Mouse (Mus musculus): ENCODE measurements at regions not wholly inside any gene's neighbourhood (a gene's known extent, or its start where the extent isn't known, plus 50 kb on each side); places are given as distances from the start of the nearest gene placed in this dataset.

DNA sequence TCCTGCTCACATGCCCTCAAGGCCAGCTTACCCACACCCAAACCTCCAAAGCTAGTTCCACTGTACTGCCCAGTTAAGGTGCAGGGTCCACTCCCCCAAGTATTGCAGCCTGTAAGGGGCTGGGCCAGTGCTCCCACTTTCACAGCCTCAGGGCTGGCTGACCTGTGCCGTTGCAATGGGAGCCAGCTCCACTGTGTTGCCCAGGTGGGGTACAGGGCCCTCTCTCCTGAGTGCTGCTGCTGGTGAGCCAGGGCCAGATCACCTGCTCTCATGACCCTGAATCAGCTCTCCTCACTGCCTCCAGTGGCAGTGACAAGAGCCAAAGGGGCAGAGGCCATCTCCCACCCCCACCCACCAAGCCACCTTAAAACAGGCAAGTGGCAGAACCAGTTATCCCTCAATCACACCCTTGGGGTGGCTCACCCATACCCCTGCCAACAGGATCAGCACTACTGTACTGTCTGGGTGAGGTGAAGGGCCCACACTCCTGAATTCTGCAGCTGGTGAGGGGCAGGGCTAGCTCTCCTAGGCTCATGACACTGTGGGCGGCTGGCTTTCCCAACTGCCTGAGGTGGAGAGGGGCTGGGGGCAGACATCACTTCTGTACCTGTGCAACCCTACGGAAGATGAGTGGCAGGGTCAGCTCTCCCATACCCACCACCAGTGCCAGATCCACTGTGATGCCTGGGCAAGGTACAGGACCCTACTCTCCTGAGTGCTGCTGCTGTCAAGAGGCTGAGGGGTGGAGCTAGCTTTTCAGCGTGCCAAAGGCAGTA is 248.9 kb upstream of the Pex5l start:
- TF ChIP-seq CTCF (IDR thresholded peaks at IDR 0.05; ENCODE audit: low read depth, low read length) (no peak), POLR2A (IDR thresholded peaks at IDR 0.05; ENCODE audit: borderline replicate concordance, low read depth, low read length) (no peak)
